Mouse (Mus musculus): ENCODE data around the gene 1110002E22Rik.

1110002E22Rik gene

DNA sequence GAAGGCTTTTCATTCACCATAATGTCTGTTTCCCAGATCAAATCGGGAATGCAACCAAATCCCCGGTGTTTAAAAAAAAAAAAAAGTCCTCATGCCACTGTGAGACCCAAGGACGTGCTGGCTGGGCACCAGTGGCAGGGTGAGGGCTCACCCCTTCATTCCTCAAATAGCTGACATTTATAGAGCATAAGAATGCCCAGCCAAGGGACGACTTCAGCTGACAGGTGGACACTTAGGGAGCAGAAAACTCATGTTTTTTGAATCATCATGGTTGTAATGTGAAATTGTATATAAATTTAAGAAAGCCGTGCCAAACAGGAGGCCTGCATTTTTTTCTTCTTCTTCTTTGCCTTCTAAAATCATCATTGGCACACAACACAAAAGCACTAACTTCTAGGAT lies 40.2 kb downstream of the 1110002E22Rik start:
- no peak for DNase-seq (ENCODE audit: extremely low spot score)

GRCm38 (mm10) chr3:138106887-138107286 lies 42.0 kb downstream of the 1110002E22Rik start:
- DNase-seq (ENCODE audit: extremely low spot score), result no peak

- no peak for DNase-seq (ENCODE audit: extremely low spot score)
These were observed 46.3 kb downstream of the 1110002E22Rik start for GRCm38 (mm10) chr3:138110910-138111782.

- no peak for DNase-seq (ENCODE audit: extremely low spot score)
These were observed 49.3 kb downstream of the 1110002E22Rik start for GRCm38 (mm10) chr3:138114106-138114505.

GRCm38 (mm10) chr3:138116871-138117270 lies 52.0 kb downstream of the 1110002E22Rik start:
- no peak for DNase-seq (ENCODE audit: extremely low spot score)

DNA sequence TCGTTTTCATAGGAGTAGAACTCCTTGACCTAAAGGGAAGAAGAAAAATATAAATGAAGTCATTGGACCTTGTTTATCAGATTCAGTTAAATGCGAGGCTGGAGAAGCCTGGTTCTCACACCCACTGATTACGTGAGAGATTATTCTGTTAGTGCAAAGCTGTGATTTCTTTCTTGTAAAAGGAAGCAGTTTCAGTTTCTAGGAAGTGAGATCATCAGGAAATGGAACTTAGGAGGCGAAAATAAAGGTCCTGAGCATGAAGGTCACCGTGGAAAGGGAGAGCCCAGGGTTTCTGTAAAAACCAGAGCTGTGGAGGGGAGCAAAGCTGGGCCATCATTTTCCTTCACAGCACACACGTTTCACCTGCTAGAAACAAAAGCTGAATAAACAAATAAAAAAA lies 53.5 kb downstream of the 1110002E22Rik start:
- DNase-seq (ENCODE audit: extremely low spot score), result no peak

- no peak for DNase-seq (ENCODE audit: extremely low spot score)
These were observed 54.0 kb downstream of the 1110002E22Rik start for GRCm38 (mm10) chr3:138118831-138119230.

GRCm38 (mm10) chr3:138119444-138120105 lies 54.7 kb downstream of the 1110002E22Rik start:
- DNase-seq (ENCODE audit: extremely low spot score), result no peak

GRCm38 (mm10) chr3:138121461-138121860 lies 56.6 kb downstream of the 1110002E22Rik start:
- DNase-seq (ENCODE audit: extremely low spot score), result no peak

DNA sequence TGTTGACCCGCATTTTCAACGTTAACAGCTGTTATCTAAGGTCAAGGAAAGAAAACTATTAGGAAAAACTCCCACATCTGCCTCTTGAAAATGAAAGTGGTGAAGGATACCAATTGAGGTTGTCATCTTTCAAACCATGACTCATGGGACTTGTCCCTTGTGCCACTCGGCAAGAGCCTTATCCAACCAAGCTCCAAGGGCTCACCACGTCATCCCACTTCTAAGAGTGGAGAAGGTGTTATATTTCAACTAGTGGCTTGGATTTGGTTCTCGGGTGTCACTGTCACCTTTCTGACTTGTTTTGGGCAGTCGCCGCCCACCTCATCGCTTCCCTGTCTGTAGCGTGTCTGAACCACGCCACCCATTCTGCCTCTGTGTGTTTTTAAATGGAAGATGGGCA lies 59.0 kb downstream of the 1110002E22Rik start:
- no peak for DNase-seq (ENCODE audit: extremely low spot score)

GRCm38 (mm10) chr3:138129110-138129509 lies 64.3 kb downstream of the 1110002E22Rik start:
- DNase-seq (ENCODE audit: extremely low spot score), result no peak

DNA sequence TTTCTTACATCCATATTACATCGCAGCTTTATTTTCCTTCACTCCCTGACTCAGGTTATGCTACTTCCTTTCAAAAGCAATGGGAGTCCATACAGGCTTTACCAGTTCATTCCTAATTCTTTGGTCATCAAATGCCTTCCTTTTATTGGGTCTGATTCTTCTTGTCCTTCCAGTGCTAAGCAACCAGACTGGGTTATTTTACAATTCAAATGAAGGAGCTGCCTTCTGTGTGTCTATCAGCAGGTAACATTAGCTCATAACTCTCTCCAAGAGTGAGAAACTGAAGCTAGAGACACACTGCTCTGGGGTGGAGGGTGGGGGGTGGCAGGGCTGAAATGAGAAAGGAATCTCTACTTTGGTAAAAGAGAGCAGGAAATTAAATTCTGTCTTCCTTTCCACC lies 65.8 kb downstream of the 1110002E22Rik start:
- no peak for DNase-seq (ENCODE audit: extremely low spot score)

All from embryo, embryonic 9.5 days (tissue).